Mouse (Mus musculus) gastrocnemius, postnatal 10 days (tissue): ENCODE measurements around the gene Fryl. TPM values are rescaled to one million over a fixed set of nuclear protein-coding genes. Genes with fewer than 3 reads are reported as not detected.
"Not testable (repeated sequence)": the region's sequence is repeated elsewhere in the genome, so short reads cannot be mapped to it uniquely, and the experiment has no call there.

Source experiments
- DNase-seq: peaks from one replicate; pipeline ENCODE4 v3.0.0; 2021; ENCODE audit warnings: mixed read lengths
- total RNA-seq, 2 experiments: library from RNA; stranded (reverse); gene quantifications; 2 replicates each; pipeline ENCODE4 v1.2.3; 2021

The Fryl gene
- total RNA-seq, 2 experiments from 2014 or later = 23.8 to 36.4 TPM

- DNase-seq = no peak
These were observed 164.2 kb downstream of the Fryl start for GRCm38 (mm10) chr5:73092236-73092635.

- no peak for DNase-seq
These were observed 167.3 kb downstream of the Fryl start for GRCm38 (mm10) chr5:73089158-73089557.

- no peak for DNase-seq
These were observed 174.9 kb downstream of the Fryl start for GRCm38 (mm10) chr5:73081496-73081895.

- no peak for DNase-seq
These were observed 176.6 kb downstream of the Fryl start for GRCm38 (mm10) chr5:73079801-73080200.

DNA sequence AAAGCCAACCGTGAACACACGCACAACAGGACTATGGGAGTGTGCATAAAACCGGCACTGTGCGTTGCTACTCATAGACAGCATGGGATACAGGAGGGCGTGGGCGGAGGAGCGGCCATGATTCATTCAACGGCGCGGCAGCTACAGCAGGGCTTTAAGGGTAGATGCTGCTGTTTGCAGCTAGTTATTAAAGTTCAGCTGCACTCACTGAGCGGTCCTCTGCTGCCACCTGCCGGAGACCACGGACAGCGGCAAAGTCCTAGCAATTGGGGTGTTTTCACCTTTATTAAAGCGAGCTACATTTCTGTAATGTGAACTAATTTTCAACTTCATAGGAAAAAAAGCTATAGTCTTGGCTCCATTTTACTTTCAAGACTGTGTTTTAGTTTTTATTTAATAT lies 185.1 kb downstream of the Fryl start:
- DNase-seq = peak; percentile 87

GRCm38 (mm10) chr5:73066946-73067345 lies 189.5 kb downstream of the Fryl start:
- DNase-seq = no peak

GRCm38 (mm10) chr5:73063768-73064669 lies 192.4 kb downstream of the Fryl start:
- DNase-seq = no peak

DNA sequence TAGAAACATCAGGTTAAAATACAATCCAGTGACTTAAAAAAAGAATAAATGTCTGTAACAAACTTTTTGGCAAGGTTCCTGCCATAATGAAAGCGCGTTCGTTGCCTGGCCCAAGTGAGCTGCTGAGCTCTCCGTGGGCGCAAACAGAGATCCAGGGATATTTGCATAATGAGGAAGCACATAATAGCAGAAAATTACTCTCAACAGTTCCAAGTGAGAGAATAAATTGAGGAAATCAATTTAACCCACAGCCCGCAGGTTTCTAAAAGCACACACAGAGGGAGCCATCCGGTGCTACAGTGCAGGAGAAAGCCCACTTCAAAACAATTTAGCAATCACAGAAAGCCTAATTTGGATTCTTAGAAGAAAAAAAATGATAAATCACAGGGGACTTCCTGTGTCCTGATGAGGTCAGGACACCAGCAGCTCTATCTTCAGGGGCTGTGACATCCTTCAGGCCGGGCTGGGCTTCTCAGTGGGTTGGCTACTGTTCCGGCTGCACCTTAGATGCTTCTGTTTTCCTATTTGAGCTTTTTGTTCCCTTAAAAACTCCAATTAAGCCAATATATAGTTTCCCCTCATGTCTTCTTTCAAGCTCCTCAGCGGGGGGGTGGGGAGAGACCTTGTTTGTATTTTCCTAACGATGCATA lies 194.8 kb downstream of the Fryl start:
- no peak for DNase-seq

GRCm38 (mm10) chr5:73056937-73057336 lies 199.5 kb downstream of the Fryl start:
- DNase-seq = no peak

DNA sequence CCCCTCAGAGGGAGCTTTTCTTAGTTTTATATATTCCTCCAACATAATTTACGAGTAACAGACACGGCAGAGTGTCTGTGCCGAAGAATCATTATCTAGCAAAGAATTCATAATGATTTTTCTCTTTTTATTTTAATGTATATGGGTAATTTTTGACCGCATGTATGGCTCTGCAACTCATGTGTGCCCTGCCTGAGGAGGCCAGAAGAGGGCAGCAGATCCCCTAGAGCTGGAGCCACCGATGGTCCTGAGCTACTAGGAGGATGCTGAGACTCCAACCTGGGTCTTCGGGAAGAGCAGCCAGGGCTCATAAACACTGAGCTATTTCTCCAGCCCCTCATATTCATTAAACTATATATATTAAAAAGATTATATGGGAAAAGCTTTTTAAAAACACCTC lies 200.0 kb downstream of the Fryl start:
- DNase-seq = no peak

- DNase-seq = no peak
These were observed 202.5 kb downstream of the Fryl start for GRCm38 (mm10) chr5:73053933-73054332.

GRCm38 (mm10) chr5:73047651-73048245 lies 208.7 kb downstream of the Fryl start:
- DNase-seq = no peak

GRCm38 (mm10) chr5:73044055-73044454 lies 212.4 kb downstream of the Fryl start:
- DNase-seq = no peak

- DNase-seq = no peak
These were observed 223.9 kb downstream of the Fryl start for GRCm38 (mm10) chr5:73032481-73032880.

DNA sequence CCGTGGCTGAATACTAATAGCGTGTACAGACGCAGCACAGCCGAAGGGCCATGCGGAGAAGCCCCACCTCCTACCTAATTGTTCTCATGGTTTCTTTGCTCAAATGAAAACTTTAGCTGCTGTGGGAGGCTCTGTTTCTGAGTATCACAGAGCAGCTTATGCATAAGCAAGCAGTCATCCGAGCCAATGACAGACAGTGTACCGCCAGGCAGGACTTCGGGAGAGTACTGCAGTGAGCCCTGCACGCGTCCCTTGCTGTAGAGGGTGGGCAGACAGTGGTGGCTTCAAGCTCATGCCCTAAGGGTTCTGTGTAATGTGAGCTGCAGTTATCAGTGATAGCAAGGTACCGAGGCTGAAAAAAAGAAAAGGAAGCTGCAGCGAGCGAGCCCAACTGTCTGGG lies 227.8 kb downstream of the Fryl start:
- DNase-seq = no peak

DNA sequence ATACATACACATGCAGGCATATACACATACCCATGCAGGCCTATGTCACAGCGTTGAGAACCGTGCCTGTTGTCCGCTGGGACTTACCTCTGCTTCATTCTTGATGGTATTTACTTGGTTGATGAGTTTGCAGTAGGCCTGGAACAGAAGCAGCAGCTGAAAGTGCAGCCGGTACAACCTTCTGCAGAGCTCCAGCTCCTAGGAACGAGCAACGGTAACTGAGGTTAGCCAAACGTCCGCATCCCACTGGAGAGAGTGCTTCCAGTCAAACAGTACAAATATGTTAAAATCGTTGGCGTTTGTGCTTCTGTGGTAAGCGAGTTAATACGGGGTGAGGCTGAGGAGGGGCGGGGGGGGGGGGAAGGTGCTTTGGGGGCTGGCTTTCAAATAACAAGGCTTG lies 232.6 kb downstream of the Fryl start:
- no peak for DNase-seq

- no peak for DNase-seq
These were observed 241.7 kb downstream of the Fryl start for GRCm38 (mm10) chr5:73014745-73015144.

- DNase-seq = peak; percentile 16
These were observed 242.7 kb downstream of the Fryl start for GRCm38 (mm10) chr5:73013611-73014287.

DNA sequence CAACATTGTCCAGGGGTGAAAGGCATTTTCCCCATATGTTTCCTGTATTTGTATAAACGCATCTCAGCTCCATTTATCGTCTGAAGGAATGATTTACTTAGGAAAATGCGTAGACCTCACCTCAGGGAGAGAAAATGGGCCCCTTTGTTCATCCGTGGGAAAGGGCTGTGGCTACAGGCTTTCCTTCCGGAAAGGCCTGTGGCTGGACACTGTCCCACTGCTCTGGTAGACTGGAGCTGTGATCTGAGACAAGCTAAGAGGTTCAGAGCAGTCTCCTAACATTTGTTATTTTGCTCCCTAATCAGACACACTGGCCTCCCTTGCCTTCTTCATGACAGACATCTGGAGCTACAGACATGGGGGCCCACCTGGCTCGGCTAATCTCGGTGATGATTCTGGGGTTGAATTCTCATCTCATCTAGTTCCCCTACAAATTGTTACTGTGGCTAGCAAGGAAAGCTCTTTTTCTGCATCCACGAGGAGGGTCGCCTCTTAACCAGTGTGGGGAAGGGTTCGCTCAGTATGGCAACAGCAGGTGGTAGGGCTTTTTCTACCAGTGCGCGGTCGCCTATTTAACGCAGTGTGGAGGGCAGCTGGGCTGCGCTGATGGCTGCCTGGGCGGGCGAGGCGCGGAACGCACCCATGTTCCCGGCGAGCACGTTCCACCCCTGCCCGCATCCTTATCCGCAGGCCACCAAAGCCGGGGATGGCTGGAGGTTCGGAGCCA lies 243.4 kb downstream of the Fryl start:
- DNase-seq = not testable (repeated sequence)

DNA sequence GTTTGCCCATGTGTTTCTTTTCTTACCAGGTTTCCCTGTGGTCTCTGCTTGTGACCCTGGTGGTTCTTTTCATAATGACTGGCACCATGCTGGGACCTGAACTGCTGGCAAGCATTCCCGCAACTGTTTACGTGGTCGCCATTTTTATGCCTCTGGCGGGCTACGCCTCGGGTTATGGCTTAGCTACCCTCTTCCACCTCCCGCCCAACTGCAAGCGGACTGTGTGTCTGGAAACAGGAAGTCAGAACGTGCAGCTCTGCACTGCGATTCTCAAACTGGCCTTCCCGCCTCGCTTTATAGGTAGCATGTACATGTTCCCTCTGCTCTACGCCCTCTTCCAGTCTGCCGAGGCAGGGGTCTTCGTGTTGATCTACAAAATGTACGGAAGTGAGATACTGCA lies 244.6 kb downstream of the Fryl start:
- not testable (repeated sequence) for DNase-seq

DNA sequence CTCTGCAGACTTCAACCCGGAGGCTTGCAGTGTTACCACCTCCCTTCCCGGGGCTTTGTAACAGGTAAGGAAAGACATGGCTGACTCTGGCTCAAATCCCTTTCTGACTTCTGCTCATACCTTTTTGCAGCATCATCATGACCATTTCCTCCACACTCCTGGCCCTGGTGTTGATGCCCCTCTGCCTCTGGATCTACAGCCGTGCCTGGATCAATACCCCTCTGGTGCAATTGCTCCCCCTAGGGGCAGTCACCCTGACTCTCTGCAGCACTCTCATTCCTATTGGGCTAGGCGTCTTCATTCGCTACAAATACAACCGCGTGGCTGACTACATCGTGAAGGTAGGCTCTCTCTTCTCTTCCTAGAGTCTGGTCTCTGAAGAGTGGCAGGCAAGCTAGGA lies 248.2 kb downstream of the Fryl start:
- DNase-seq = not testable (repeated sequence)

DNA sequence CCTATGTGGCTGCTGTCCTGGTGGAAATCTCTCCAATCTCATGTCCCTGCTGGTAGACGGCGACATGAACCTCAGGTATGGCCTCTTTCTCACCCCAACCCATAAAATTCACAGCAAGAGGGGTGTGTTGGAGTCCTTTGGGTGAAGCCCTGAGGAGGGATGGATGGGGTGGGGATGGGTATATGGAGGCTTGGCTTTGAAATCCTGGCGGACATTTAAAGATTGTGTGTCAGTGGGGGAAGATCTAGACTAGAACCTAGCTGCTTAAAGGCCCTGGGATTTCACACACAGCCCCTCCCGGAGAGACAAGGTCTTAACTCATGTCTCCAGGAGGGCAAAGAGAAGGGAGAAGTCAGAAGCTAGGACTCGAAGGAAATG lies 248.8 kb downstream of the Fryl start:
- no peak for DNase-seq
